Mouse (Mus musculus) macrophage (primary cell): ENCODE measurements around the gene Plxna4. TPM values are rescaled to one million over a fixed set of nuclear protein-coding genes. Genes with fewer than 3 reads are reported as not detected.

Source experiments
- H3K27ac ChIP-seq: fragments of 350-480 bp; formaldehyde crosslinking; 2 replicates; pipeline ENCODE4 v1.9.0; 2021
- H3K36me3 ChIP-seq: fragments of 350-480 bp; formaldehyde crosslinking; 2 replicates; pipeline ENCODE4 v1.9.0; 2021; ENCODE audit errors: inconsistent target
- H3K4me3 ChIP-seq: fragments of 350-480 bp; formaldehyde crosslinking; 2 replicates; pipeline ENCODE4 v1.9.0; 2021; ENCODE audit errors: inconsistent target
- H3K79me2 ChIP-seq: fragments of 350-480 bp; formaldehyde crosslinking; 2 replicates; pipeline ENCODE4 v1.9.0; 2021; ENCODE audit errors: inconsistent target
- WGBS: methylation state at CpG from one replicate; pipeline ENCODE4 v1.1.7; 2026; ENCODE audit warnings: inconsistent platforms; ENCODE audit not compliant: missing documents; 5-methylcytosine and 5-hydroxymethylcytosine counted together
- polyA plus RNA-seq: library from polyadenylated mRNA; stranded (reverse); fragments of 250-400 nt; gene quantifications from 3 replicates; pipeline ENCODE4 v1.2.4, GENCODE M21; 2018; ENCODE audit warnings: inconsistent platforms

The Plxna4 gene
- polyA plus RNA-seq, 1 experiment from 2014 or later, result 0.23 TPM

- Histone ChIP-seq H3K4me3 (no peak overlapping the region), H3K36me3 (no peaks in the 10 kb centered on the region), H3K27ac (no peak overlapping the region), H3K79me2 (no peaks in the 10 kb centered on the region)
- WGBS, result 89% methylated on average over 2 of the region's 2 CpGs
Measured at GRCm38 (mm10) chr6:32439434-32439833, 148.6 kb downstream of the Plxna4 start.

- 79% methylated on average over 6 of the region's 6 CpGs for WGBS
- Histone ChIP-seq H3K79me2 (no peaks in the 10 kb centered on the region), H3K4me3 (no peak overlapping the region), H3K36me3 (no peaks in the 10 kb centered on the region), H3K27ac (no peak overlapping the region)
Measured at GRCm38 (mm10) chr6:32437219-32437618, 150.8 kb downstream of the Plxna4 start.

- no peak overlapping the region for H3K27ac ChIP-seq
- H3K36me3 ChIP-seq, result no peaks in the 10 kb centered on the region
- 80% methylated on average over 2 of the region's 2 CpGs for WGBS
- H3K79me2 ChIP-seq, result no peaks in the 10 kb centered on the region
- no peak overlapping the region for H3K4me3 ChIP-seq
Measured at GRCm38 (mm10) chr6:32423124-32423523, 164.9 kb downstream of the Plxna4 start.

- Histone ChIP-seq H3K36me3 (no peaks in the 10 kb centered on the region), H3K79me2 (no peaks in the 10 kb centered on the region), H3K4me3 (no peak overlapping the region), H3K27ac (no peak overlapping the region)
- WGBS, result 92% methylated on average over 3 of the region's 3 CpGs
Measured at GRCm38 (mm10) chr6:32420610-32421009, 167.4 kb downstream of the Plxna4 start.

- Histone ChIP-seq H3K79me2 (no peaks in the 10 kb centered on the region), H3K36me3 (no peaks in the 10 kb centered on the region), H3K4me3 (no peak overlapping the region), H3K27ac (no peak overlapping the region)
- WGBS, result 65% methylated on average over 4 of the region's 4 CpGs
Measured at GRCm38 (mm10) chr6:32417351-32417750, 170.6 kb downstream of the Plxna4 start.

- WGBS, result 91% methylated on average over 5 of the region's 5 CpGs
- H3K36me3 ChIP-seq, result no peaks in the 10 kb centered on the region
- H3K79me2 ChIP-seq, result no peaks in the 10 kb centered on the region
- H3K27ac ChIP-seq, result no peak overlapping the region
- no peak overlapping the region for H3K4me3 ChIP-seq
Measured at GRCm38 (mm10) chr6:32411325-32411724, 176.7 kb downstream of the Plxna4 start.

- no peaks in the 10 kb centered on the region for H3K36me3 ChIP-seq
- 92% methylated on average over 1 of the region's 1 CpGs for WGBS
- no peak overlapping the region for H3K4me3 ChIP-seq
- no peak overlapping the region for H3K27ac ChIP-seq
- no peaks in the 10 kb centered on the region for H3K79me2 ChIP-seq
Measured at GRCm38 (mm10) chr6:32409625-32410024, 178.4 kb downstream of the Plxna4 start.

GRCm38 (mm10) chr6:32407574-32408185, 180.3 kb downstream of the Plxna4 start:
- no peaks in the 10 kb centered on the region for H3K79me2 ChIP-seq
- no peaks in the 10 kb centered on the region for H3K36me3 ChIP-seq
- WGBS, result 47% methylated on average over 8 of the region's 8 CpGs
- no peak overlapping the region for H3K27ac ChIP-seq
- H3K4me3 ChIP-seq, result no peak overlapping the region

- Histone ChIP-seq H3K4me3 (no peak overlapping the region), H3K36me3 (no peaks in the 10 kb centered on the region), H3K79me2 (no peaks in the 10 kb centered on the region), H3K27ac (no peak overlapping the region)
- WGBS, result 94% methylated on average over 20 of the region's 20 CpGs
Measured at GRCm38 (mm10) chr6:32406316-32407095, 181.5 kb downstream of the Plxna4 start.

GRCm38 (mm10) chr6:32402560-32403235, 185.3 kb downstream of the Plxna4 start:
- 83% methylated on average over 3 of the region's 3 CpGs for WGBS
- H3K36me3 ChIP-seq, result no peaks in the 10 kb centered on the region
- no peak overlapping the region for H3K4me3 ChIP-seq
- no peak overlapping the region for H3K27ac ChIP-seq
- H3K79me2 ChIP-seq, result no peaks in the 10 kb centered on the region

GRCm38 (mm10) chr6:32398261-32398660, 189.7 kb downstream of the Plxna4 start:
- no peaks in the 10 kb centered on the region for H3K36me3 ChIP-seq
- H3K79me2 ChIP-seq, result no peaks in the 10 kb centered on the region
- no peak overlapping the region for H3K4me3 ChIP-seq
- 87% methylated on average over 3 of the region's 3 CpGs for WGBS
- no peak overlapping the region for H3K27ac ChIP-seq

- 67% methylated on average over 6 of the region's 6 CpGs for WGBS
Measured at GRCm38 (mm10) chr6:32397133-32397730, 190.8 kb downstream of the Plxna4 start.

GRCm38 (mm10) chr6:32395415-32395814, 192.6 kb downstream of the Plxna4 start:
- no peaks in the 10 kb centered on the region for H3K79me2 ChIP-seq
- H3K4me3 ChIP-seq, result no peak overlapping the region
- WGBS, result 86% methylated on average over 9 of the region's 9 CpGs
- H3K36me3 ChIP-seq, result no peaks in the 10 kb centered on the region
- no peak overlapping the region for H3K27ac ChIP-seq

More at GRCm38 (mm10) chr6:32397133-32397730, 190.8 kb downstream of the Plxna4 start:
- Histone ChIP-seq H3K27ac (no peak overlapping the region), H3K4me3 (no peak overlapping the region), H3K79me2 (no peaks in the 10 kb centered on the region), H3K36me3 (no peaks in the 10 kb centered on the region)

GRCm38 (mm10) chr6:32392262-32392661, 195.7 kb downstream of the Plxna4 start:
- Histone ChIP-seq H3K36me3 (no peaks in the 10 kb centered on the region), H3K4me3 (no peak overlapping the region), H3K79me2 (no peaks in the 10 kb centered on the region), H3K27ac (no peak overlapping the region)
- 76% methylated on average over 2 of the region's 2 CpGs for WGBS

GRCm38 (mm10) chr6:32388276-32388675, 199.7 kb downstream of the Plxna4 start:
- H3K79me2 ChIP-seq, result no peaks in the 10 kb centered on the region
- whole genome bisulfite sequencing, result 73% methylated on average over 1 of the region's 1 CpGs
- H3K36me3 ChIP-seq, result no peaks in the 10 kb centered on the region
- H3K4me3 ChIP-seq, result no peak overlapping the region
- no peak overlapping the region for H3K27ac ChIP-seq
